Mouse (Mus musculus): ENCODE measurements around the gene Arhgap45. TPM values are rescaled to one million over a fixed set of nuclear protein-coding genes. Genes with fewer than 3 reads are reported as not detected.

Gene Arhgap45
- polyA plus RNA-seq, 1 experiment = 189 TPM

- TF ChIP-seq GATA1 (IDR thresholded peaks at IDR 0.05; ENCODE audit: low read length) = no peak
These were observed 32.1 kb upstream of the Arhgap45 start, which contains the start of gene Tmem259 for GRCm38 (mm10) chr10:79984195-79984816. TSS of gene Tmem259 (minus strand) at chr10:79984330.

- no peak for TF ChIP-seq GATA1 (IDR thresholded peaks at IDR 0.05; ENCODE audit: low read length)
These were observed 31.6 kb upstream of the Arhgap45 start for GRCm38 (mm10) chr10:79984871-79985270.

GRCm38 (mm10) chr10:79985334-79986231 is 30.9 kb upstream of the Arhgap45 start:
- no peak for TF ChIP-seq GATA1 (IDR thresholded peaks at IDR 0.05; ENCODE audit: low read length)

GRCm38 (mm10) chr10:79986232-79986878 is 30.1 kb upstream of the Arhgap45 start:
- TF ChIP-seq GATA1 (IDR thresholded peaks at IDR 0.05; ENCODE audit: low read length) = no peak

GRCm38 (mm10) chr10:79986963-79987362 is 29.5 kb upstream of the Arhgap45 start:
- TF ChIP-seq GATA1 (IDR thresholded peaks at IDR 0.05; ENCODE audit: low read length) = no peak

GRCm38 (mm10) chr10:79987771-79988505 is 28.5 kb upstream of the Arhgap45 start:
- no peak for TF ChIP-seq GATA1 (IDR thresholded peaks at IDR 0.05; ENCODE audit: low read length)

GRCm38 (mm10) chr10:79988506-79989271 is 27.8 kb upstream of the Arhgap45 start, which contains the start of gene Cnn2:
TSS of gene Cnn2 (plus strand) at chr10:79988584.
- TF ChIP-seq GATA1 (IDR thresholded peaks at IDR 0.05; ENCODE audit: low read length) = no peak

GRCm38 (mm10) chr10:79989272-79989786 is 27.1 kb upstream of the Arhgap45 start:
- no peak for TF ChIP-seq GATA1 (IDR thresholded peaks at IDR 0.05; ENCODE audit: low read length)

- no peak for TF ChIP-seq GATA1 (IDR thresholded peaks at IDR 0.05; ENCODE audit: low read length)
These were observed 26.6 kb upstream of the Arhgap45 start for GRCm38 (mm10) chr10:79989870-79990269.

- TF ChIP-seq GATA1 (IDR thresholded peaks at IDR 0.05; ENCODE audit: low read length) = no peak
These were observed 25.4 kb upstream of the Arhgap45 start for GRCm38 (mm10) chr10:79991099-79991498.

- no peak for TF ChIP-seq GATA1 (IDR thresholded peaks at IDR 0.05; ENCODE audit: low read length)
These were observed 24.9 kb upstream of the Arhgap45 start for GRCm38 (mm10) chr10:79991548-79991947.

- no peak for TF ChIP-seq GATA1 (IDR thresholded peaks at IDR 0.05; ENCODE audit: low read length)
These were observed 21.9 kb upstream of the Arhgap45 start for GRCm38 (mm10) chr10:79994397-79995115.

GRCm38 (mm10) chr10:79995636-79996035 is 20.8 kb upstream of the Arhgap45 start:
- no peak for TF ChIP-seq GATA1 (IDR thresholded peaks at IDR 0.05; ENCODE audit: low read length)

Data from G1E-ER4 (cell line).